ENCODE assay signal across 8 mouse cellular contexts in the genomic region with DNA sequence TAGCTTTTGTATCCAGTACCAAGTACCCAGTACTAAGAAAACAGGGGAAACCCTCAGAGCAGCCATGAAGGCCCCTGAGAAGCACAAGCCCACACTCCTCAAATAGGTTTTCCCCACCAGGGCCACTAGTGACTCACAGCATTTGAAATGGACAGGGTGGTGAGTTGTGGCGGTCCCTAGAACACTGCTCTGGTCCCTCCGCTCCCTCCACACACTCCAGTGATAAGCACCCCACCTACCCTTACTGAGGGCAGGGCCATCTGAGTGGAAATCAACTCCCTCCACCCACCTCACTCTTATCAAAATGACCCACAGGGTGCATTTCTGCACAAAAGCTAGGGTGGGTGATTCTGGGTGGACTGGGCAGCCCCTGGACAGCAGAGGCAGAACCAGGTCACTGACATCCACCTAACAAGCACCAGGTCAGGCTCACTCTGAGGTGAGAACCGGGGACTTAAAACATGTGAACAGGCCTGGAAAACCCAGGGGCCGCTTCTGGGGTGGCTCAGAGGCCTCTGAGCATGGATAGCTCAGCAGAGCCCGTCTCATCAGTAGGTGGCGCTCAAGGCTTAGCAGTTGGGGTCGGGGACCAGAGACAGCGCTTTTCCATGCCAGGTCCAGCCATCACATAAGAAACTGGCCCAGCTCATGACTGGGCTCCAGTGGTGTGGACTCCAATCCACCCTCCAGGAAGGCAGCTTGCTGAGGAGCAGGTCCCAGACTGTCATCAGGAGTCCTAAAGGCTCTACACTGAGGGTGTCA. TPM values are rescaled to one million over a fixed set of nuclear protein-coding genes. Genes with fewer than 3 reads are reported as not detected.
DNase-seq lines count a peak whose midpoint lies in the region; ATAC-seq and TF ChIP-seq lines count a peak whose summit lies in the region.

No protein-coding gene starts in this region.

- no peaks in the 10 kb centered on the region for H3K4me1 ChIP-seq in embryonic facial prominence, embryonic 14.5 days (ENCODE audit: control insufficient read depth, insufficient read depth, low read length)
- no peaks in the 10 kb centered on the region for H3K4me1 ChIP-seq in heart, postnatal 0 days (ENCODE audit: control insufficient read depth, insufficient read depth)
- peaks cover 0 to 4% of the 10 kb centered on the region in 2 experiments; a peak in 2 of 4 replicates for H3K4me1 ChIP-seq in liver, embryonic 14.5 days (replicated peaks; ENCODE audit: control insufficient read depth in 2 of 2, insufficient read depth in 2 of 2, low read length in 1 of 2)
- no peaks in the 10 kb centered on the region for H3K4me1 ChIP-seq in neural tube, embryonic 14.5 days (ENCODE audit: control insufficient read depth, insufficient read depth, low read length)

- peak; percentile 74 for DNase-seq in A20 (ENCODE audit: low read depth, low spot score)
- peak; percentile 87 to 90 for DNase-seq in adrenal gland, postnatal 36 days
- peak; percentile 89 for DNase-seq in embryonic facial prominence, embryonic 14.5 days (ENCODE audit: low spot score)
- DNase-seq in heart, postnatal 0 days (ENCODE audit: low spot score) = peak; percentile 60
- peak; percentile 60 to 92 for DNase-seq in kidney, postnatal 36 days
- peak; percentile 12 to 33 (median 20) for DNase-seq in liver, embryonic 14.5 days (ENCODE audit: low read depth in 3 of 3, low spot score in 3 of 3)
- peak; percentile 26 for DNase-seq in telencephalon, adult 2 months (ENCODE audit: low read depth, low spot score)

- peak; percentile 83 for TF ChIP-seq CTCF in heart, postnatal 0 days (IDR thresholded peaks at IDR 0.05; ENCODE audit: low read depth)
- peak; percentile 85 for TF ChIP-seq CTCF in liver, embryonic 14.5 days (IDR thresholded peaks at IDR 0.05; ENCODE audit: low read depth)

- peaks cover 24% of the 10 kb centered on the region; the same call in 1 of the 2 replicates for H3K36me3 ChIP-seq in embryonic facial prominence, embryonic 14.5 days (ENCODE audit: control insufficient read depth, insufficient read depth, low read length)
- H3K36me3 ChIP-seq in heart, postnatal 0 days (replicated peaks; ENCODE audit: control insufficient read depth, insufficient read depth, low read length) = peaks cover 7% of the 10 kb centered on the region; the same call in 1 of the 2 replicates
- H3K36me3 ChIP-seq in liver, embryonic 14.5 days (replicated peaks; ENCODE audit: control insufficient read depth, insufficient read depth, low read depth) = no peaks in the 10 kb centered on the region
- H3K36me3 ChIP-seq in neural tube, embryonic 14.5 days (ENCODE audit: control insufficient read depth, insufficient read depth, low read length) = no peaks in the 10 kb centered on the region

- H3K9ac ChIP-seq in embryonic facial prominence, embryonic 14.5 days (ENCODE audit: low read depth, low read length) = no peak overlapping the region
- H3K9ac ChIP-seq in heart, postnatal 0 days (replicated peaks; ENCODE audit: low read depth, low read length) = no peak overlapping the region
- H3K9ac ChIP-seq in liver, embryonic 14.5 days (replicated peaks) = no peak overlapping the region
- H3K9ac ChIP-seq in neural tube, embryonic 14.5 days (replicated peaks; ENCODE audit: low read depth, low read length) = no peak overlapping the region

- peak; percentile 59; the same call in 1 of the 2 replicates for ATAC-seq in embryonic facial prominence, embryonic 14.5 days (ENCODE audit: low read depth)
- ATAC-seq in heart, postnatal 0 days (ENCODE audit: insufficient read depth, low read depth) = peak; percentile 79
- ATAC-seq in liver, embryonic 14.5 days (ENCODE audit: insufficient read depth) = peak; percentile 40; the same call in 1 of the 2 replicates
- ATAC-seq in neural tube, embryonic 14.5 days (ENCODE audit: low read depth) = peak; percentile 84; the same call in 1 of the 2 replicates

- no peaks in the 10 kb centered on the region for H3K27me3 ChIP-seq in embryonic facial prominence, embryonic 14.5 days (replicated peaks; ENCODE audit: control insufficient read depth, insufficient read depth, low read length)
- H3K27me3 ChIP-seq in heart, postnatal 0 days (ENCODE audit: control insufficient read depth, insufficient read depth, low read length) = no peaks in the 10 kb centered on the region
- H3K27me3 ChIP-seq in liver, embryonic 14.5 days (ENCODE audit: control insufficient read depth, insufficient read depth, low read length) = no peaks in the 10 kb centered on the region
- H3K27me3 ChIP-seq in neural tube, embryonic 14.5 days (ENCODE audit: control insufficient read depth, insufficient read depth, low read length) = no peaks in the 10 kb centered on the region

- H3K4me2 ChIP-seq in embryonic facial prominence, embryonic 14.5 days (ENCODE audit: low read depth, low read length) = no peak overlapping the region
- no peak overlapping the region for H3K4me2 ChIP-seq in heart, postnatal 0 days (ENCODE audit: low read depth, low read length)
- no peak overlapping the region for H3K4me2 ChIP-seq in liver, embryonic 14.5 days (ENCODE audit: low read depth)
- no peak overlapping the region for H3K4me2 ChIP-seq in neural tube, embryonic 14.5 days (ENCODE audit: low read depth, low read length)

- WGBS in embryonic facial prominence, embryonic 14.5 days = 24% methylated on average over 8 of the region's 8 CpGs
- WGBS in heart, postnatal 0 days = 30% methylated on average over 8 of the region's 8 CpGs
- 12% methylated on average over 8 of the region's 8 CpGs for WGBS in liver, embryonic 14.5 days (ENCODE audit: insufficient replicate concordance)
- 30% methylated on average over 8 of the region's 8 CpGs for WGBS in neural tube, embryonic 14.5 days

- TF ChIP-seq EP300 in heart, postnatal 0 days (IDR thresholded peaks at IDR 0.05; ENCODE audit: low read depth) = no peak
- no peak for TF ChIP-seq EP300 in liver, embryonic 14.5 days (IDR thresholded peaks at IDR 0.05; ENCODE audit: low read depth)

- H3K9me3 ChIP-seq in embryonic facial prominence, embryonic 14.5 days (ENCODE audit: control insufficient read depth, low read length) = no peaks in the 10 kb centered on the region
- no peaks in the 10 kb centered on the region for H3K9me3 ChIP-seq in heart, postnatal 0 days (replicated peaks; ENCODE audit: control insufficient read depth, low read length)
- H3K9me3 ChIP-seq in liver, embryonic 14.5 days (ENCODE audit: control insufficient read depth, low read length) = no peaks in the 10 kb centered on the region
- no peaks in the 10 kb centered on the region for H3K9me3 ChIP-seq in neural tube, embryonic 14.5 days (ENCODE audit: control insufficient read depth, low read length)

- H3K4me3 ChIP-seq in embryonic facial prominence, embryonic 14.5 days (ENCODE audit: low read depth, low read length) = no peak overlapping the region
- no peak overlapping the region for H3K4me3 ChIP-seq in heart, postnatal 0 days (ENCODE audit: low read depth, low read length)
- no peak overlapping the region for H3K4me3 ChIP-seq in liver, embryonic 14.5 days (ENCODE audit: insufficient read depth in 1 of 2, low read depth in 2 of 2, low read length in 2 of 2)
- no peak overlapping the region for H3K4me3 ChIP-seq in neural tube, embryonic 14.5 days (ENCODE audit: low read depth, low read length)

- H3K27ac ChIP-seq in embryonic facial prominence, embryonic 14.5 days (replicated peaks; ENCODE audit: low read depth, low read length) = no peak overlapping the region
- H3K27ac ChIP-seq in heart, postnatal 0 days (ENCODE audit: low read depth) = no peak overlapping the region
- no peak overlapping the region for H3K27ac ChIP-seq in liver, embryonic 14.5 days
- H3K27ac ChIP-seq in neural tube, embryonic 14.5 days (ENCODE audit: low read depth, low read length) = no peak overlapping the region

RNA-seq across cellular contexts. Expression of a gene that starts 30.9 kb away (rescaled TPM):
- 10 to 100 TPM; 10.2 to 16.1 TPM for total RNA-seq in adrenal gland, postnatal 36 days (2021)
- polyA plus RNA-seq in embryonic facial prominence, embryonic 14.5 days (2014; fragmentation: Nextera tagmentation; extraction: Ambion mirVana) = 3.6 and 3.7 TPM in 2 replicates
- 5.5 and 6.1 TPM in 2 replicates for total RNA-seq in heart, postnatal 0 days (2014; rRNA removed; ENCODE audit: low replicate concordance)
- 2.7 TPM in 2 replicates for polyA plus RNA-seq in heart, postnatal 0 days (2015; fragmentation: Nextera tagmentation; extraction: Ambion mirVana)
- polyA plus RNA-seq in liver, embryonic 14.5 days (2012; rRNA removed) = 3.1 and 3.3 TPM in 2 replicates
- 0.39 TPM in 2 replicates for polyA plus RNA-seq in liver, embryonic 14.5 days (2014; fragmentation: Nextera tagmentation; extraction: Ambion mirVana)
- polyA plus RNA-seq in neural tube, embryonic 14.5 days (2014; fragmentation: Nextera tagmentation; extraction: Ambion mirVana) = 0.95 and 1.6 TPM in 2 replicates

RNA-seq across cellular contexts. Expression of a gene that starts 45.0 kb away (rescaled TPM):
- total RNA-seq in adrenal gland, postnatal 36 days (2021) = under 1 TPM in 1 of 2 experiments, not detected in 1; 0.66 TPM
- polyA plus RNA-seq in embryonic facial prominence, embryonic 14.5 days (2014; fragmentation: Nextera tagmentation; extraction: Ambion mirVana) = not detected in 2 replicates
- 7.1 TPM in 1 of 2 replicates, not detected in the other for total RNA-seq in heart, postnatal 0 days (2014; rRNA removed; ENCODE audit: low replicate concordance)
- not detected in 2 replicates for polyA plus RNA-seq in heart, postnatal 0 days (2015; fragmentation: Nextera tagmentation; extraction: Ambion mirVana)
- 0.11 and 0.23 TPM in 2 replicates for polyA plus RNA-seq in liver, embryonic 14.5 days (2012; rRNA removed)
- 0.27 TPM in 1 of 2 replicates, not detected in the other for polyA plus RNA-seq in liver, embryonic 14.5 days (2014; fragmentation: Nextera tagmentation; extraction: Ambion mirVana)
- polyA plus RNA-seq in neural tube, embryonic 14.5 days (2014; fragmentation: Nextera tagmentation; extraction: Ambion mirVana) = 0.31 TPM in 1 of 2 replicates, not detected in the other

RNA-seq across cellular contexts. Expression of a gene that starts 47.7 kb away (rescaled TPM):
- total RNA-seq in adrenal gland, postnatal 36 days (2021) = 1 to 10 TPM; 1.5 to 2.4 TPM
- polyA plus RNA-seq in embryonic facial prominence, embryonic 14.5 days (2014; fragmentation: Nextera tagmentation; extraction: Ambion mirVana) = 7.5 and 10.0 TPM in 2 replicates
- total RNA-seq in heart, postnatal 0 days (2014; rRNA removed; ENCODE audit: low replicate concordance) = 1.0 and 4.2 TPM in 2 replicates
- 1.4 and 1.8 TPM in 2 replicates for polyA plus RNA-seq in heart, postnatal 0 days (2015; fragmentation: Nextera tagmentation; extraction: Ambion mirVana)
- 0.02 and 0.03 TPM in 2 replicates for polyA plus RNA-seq in liver, embryonic 14.5 days (2012; rRNA removed)
- polyA plus RNA-seq in liver, embryonic 14.5 days (2014; fragmentation: Nextera tagmentation; extraction: Ambion mirVana) = not detected in 2 replicates
- polyA plus RNA-seq in neural tube, embryonic 14.5 days (2014; fragmentation: Nextera tagmentation; extraction: Ambion mirVana) = 0.09 and 2.5 TPM in 2 replicates

Comparison
In these comparisons a context has a peak if more than half of its experiments do, and no peak if none do; other contexts are left out.
1. DNase-seq: peak in every context shown above with its lines; median percentile 89 in embryonic facial prominence, embryonic 14.5 days; 88 in adrenal gland, postnatal 36 days; 76 in kidney, postnatal 36 days; 74 in A20; 60 in heart, postnatal 0 days; 26 in telencephalon, adult 2 months; 20 in liver, embryonic 14.5 days.